ENCODE assay signal across 21 mouse cellular contexts in the genomic region with DNA sequence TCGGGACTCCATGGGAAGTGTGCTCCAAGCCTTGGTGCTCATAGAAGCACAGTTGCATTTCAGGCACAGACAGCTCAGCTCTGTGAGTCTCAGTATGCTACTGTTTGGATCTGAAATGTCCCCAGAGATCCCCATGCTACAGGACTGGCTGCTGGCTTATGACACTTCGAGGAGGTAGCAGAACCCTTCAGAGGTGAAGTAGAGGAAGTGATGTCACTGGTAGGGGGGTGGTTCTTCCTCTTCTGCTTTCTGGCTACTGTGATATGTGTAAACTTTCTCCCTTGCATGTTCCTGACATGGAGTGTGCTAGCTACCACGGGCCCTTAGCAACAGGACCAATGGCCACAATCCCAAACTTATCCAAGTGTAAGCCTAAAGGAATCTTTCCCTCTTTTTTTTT.
DNase-seq lines count a peak whose midpoint lies in the region; ATAC-seq and TF ChIP-seq lines count a peak whose summit lies in the region.
"Had no signal": no experiment of that assay in that cellular context is flagged by ENCODE, and none has a peak within 500 bp of the region (broad histone marks: within the 10 kb centered on the region; RNA-seq: fewer than 3 reads in every experiment).

No protein-coding gene starts in this region.

- TF ChIP-seq CTCF in lung, adult 2 months (IDR thresholded peaks at IDR 0.05; ENCODE audit: insufficient read depth, low read length): no peak

- DNase-seq in lung, postnatal 36 days: peak; percentile 65
- no peak for DNase-seq in lung, adult 2 months
- no peak for DNase-seq in embryo, embryonic 11 days
- no peak for DNase-seq in urinary bladder, adult 2 months (ENCODE audit: low spot score)
- DNase-seq: adrenal gland, postnatal 10 days; cerebellum, postnatal 36 days; gastrocnemius, postnatal 14 days; kidney, adult 9 months; lung, postnatal 14 days; right cerebral cortex, adult 18-20 months; thymus, postnatal 14 days had no signal

- WGBS in lung, adult 2 months: 49% methylated on average over 3 of the region's 3 CpGs

- ATAC-seq in CD4-positive, CD25-positive, alpha-beta regulatory T cell, adult 4 months: peak; percentile 60
- peak; percentile 85 for ATAC-seq in granulocyte monocyte progenitor cell, adult 5-6 weeks (replicated peaks; ENCODE audit: poor library complexity, severe bottlenecking)
- peak; percentile 87 for ATAC-seq in megakaryocyte progenitor cell, adult 5-6 weeks (replicated peaks; ENCODE audit: poor library complexity)
- no peak for ATAC-seq in frontal cortex, adult (ENCODE audit: low TSS enrichment)
- ATAC-seq: forebrain, embryonic 15.5 days had no signal

- H3K4me3 ChIP-seq in lung, adult 2 months (replicated peaks; ENCODE audit: extremely low read depth, low read depth, low read length): no peak overlapping the region
- H3K4me3 ChIP-seq: embryonic facial prominence, embryonic 15.5 days; forebrain, embryonic 15.5 days; heart, embryonic 15.5 days; left cerebral cortex, adult 2 months; limb, embryonic 15.5 days; stomach, embryonic 15.5 days had no signal

- TF ChIP-seq POLR2A in lung, adult 2 months (IDR thresholded peaks at IDR 0.05; ENCODE audit: borderline replicate concordance, extremely low read depth, low read depth, low read length): no peak

- peaks cover 3% of the 10 kb centered on the region; the same call in 1 of the 2 replicates for H3K4me1 ChIP-seq in lung, adult 2 months (ENCODE audit: control insufficient read depth, insufficient read depth, low read length)
